Mouse (Mus musculus): ENCODE data around the gene Itgb4.

DNA sequence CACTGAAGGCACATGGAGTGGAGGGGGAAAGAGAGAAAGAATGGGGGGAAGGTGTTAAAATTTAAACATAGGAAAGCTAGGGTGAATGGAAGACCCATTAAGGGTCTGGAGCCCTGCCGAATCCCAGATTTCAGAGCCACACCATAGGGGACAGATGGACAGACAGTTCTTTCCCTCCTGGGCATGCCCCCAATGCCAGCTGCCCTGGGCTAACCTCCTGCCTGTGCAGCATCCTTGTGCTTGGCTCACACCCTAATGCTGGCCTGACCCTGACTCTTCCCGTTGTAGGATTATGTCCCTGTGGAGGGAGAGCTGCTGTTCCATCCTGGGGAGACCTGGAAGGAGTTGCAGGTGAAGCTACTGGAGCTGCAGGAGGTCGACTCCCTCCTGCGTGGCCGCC is 23.2 kb downstream of the Itgb4 start:
- TF ChIP-seq CTCF (IDR thresholded peaks at IDR 0.05; ENCODE audit: control insufficient read depth, insufficient read depth, insufficient read length) (no peak), USF1 (IDR thresholded peaks at IDR 0.05; ENCODE audit: low read depth) (no peak), MAX (IDR thresholded peaks at IDR 0.05) (no peak), MYOD1 (IDR thresholded peaks at IDR 0.05; ENCODE audit: control insufficient read depth, insufficient read length, low read depth) (no peak), MYOG (IDR thresholded peaks at IDR 0.05; ENCODE audit: control insufficient read depth, extremely low read depth, insufficient read length) (no peak)
